Mouse (Mus musculus): Measurements from ENCODE around the gene Hk2. TPM values are rescaled to one million over a fixed set of nuclear protein-coding genes. Genes with fewer than 3 reads are reported as not detected.

Gene Hk2
- polyA plus RNA-seq, 1 experiment from 2014 or later: 4.0 TPM

- no peak for TF ChIP-seq CTCF (IDR thresholded peaks at IDR 0.05; ENCODE audit: low read depth)
- 65% methylated on average over 8 of the region's 8 CpGs for WGBS
- no peaks in the 10 kb centered on the region for H3K9me3 ChIP-seq (replicated peaks; ENCODE audit: low read length)
- no peaks in the 10 kb centered on the region for H3K4me1 ChIP-seq (replicated peaks; ENCODE audit: insufficient read depth, low read length)
- DNase-seq (ENCODE audit: low spot score) (no peak), ATAC-seq (replicated peaks; ENCODE audit: low FRiP score, low read depth) (no peak)
- H3K36me3 ChIP-seq (ENCODE audit: insufficient read depth, low read length): no peaks in the 10 kb centered on the region
- H3K9ac ChIP-seq (ENCODE audit: low read depth, low read length): no peak overlapping the region
- no peak overlapping the region for H3K4me3 ChIP-seq (replicated peaks; ENCODE audit: low read depth, low read length)
- H3K27ac ChIP-seq: no peak overlapping the region
- no peak overlapping the region for H3K4me2 ChIP-seq (ENCODE audit: low read length)
- H3K27me3 ChIP-seq (ENCODE audit: insufficient read depth, low read length): no peaks in the 10 kb centered on the region
Observed at GRCm38 (mm10) chr6:82780802-82781393, 6.6 kb upstream of the Hk2 start.

DNA sequence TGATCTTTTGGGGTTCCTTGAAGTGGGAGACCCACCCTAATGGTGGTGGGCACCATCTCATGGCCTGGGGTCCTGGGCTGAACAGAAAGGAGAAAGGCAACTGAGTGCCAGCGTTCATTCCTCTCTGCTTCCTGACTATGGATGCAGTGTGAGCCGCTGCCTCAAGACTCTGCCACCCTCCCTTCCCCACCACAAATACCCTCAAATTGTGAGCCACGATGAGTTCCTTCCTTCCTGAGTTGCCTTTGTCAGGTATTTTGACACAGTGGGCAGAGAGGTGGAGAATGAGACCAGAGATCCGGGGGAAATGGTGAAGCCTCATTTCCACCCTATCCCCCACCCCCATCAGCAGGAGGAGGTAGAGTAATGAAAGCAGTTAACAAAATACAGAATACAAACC is 6.1 kb upstream of the Hk2 start:
- no peak for TF ChIP-seq CTCF (IDR thresholded peaks at IDR 0.05; ENCODE audit: low read depth)
- H3K36me3 ChIP-seq (ENCODE audit: insufficient read depth, low read length): no peaks in the 10 kb centered on the region
- H3K27me3 ChIP-seq (ENCODE audit: insufficient read depth, low read length): no peaks in the 10 kb centered on the region
- ATAC-seq (replicated peaks; ENCODE audit: low FRiP score, low read depth): no peak
- H3K4me2 ChIP-seq (ENCODE audit: low read length): no peak overlapping the region
- H3K4me3 ChIP-seq (replicated peaks; ENCODE audit: low read depth, low read length): no peak overlapping the region
- H3K4me1 ChIP-seq (replicated peaks; ENCODE audit: insufficient read depth, low read length): no peaks in the 10 kb centered on the region
- WGBS: 57% methylated on average over 4 of the region's 4 CpGs
- no peak for DNase-seq (ENCODE audit: low spot score)
- H3K9ac ChIP-seq (ENCODE audit: low read depth, low read length): no peak overlapping the region
- no peak overlapping the region for H3K27ac ChIP-seq
- no peaks in the 10 kb centered on the region for H3K9me3 ChIP-seq (replicated peaks; ENCODE audit: low read length)

- Histone ChIP-seq H3K9ac (ENCODE audit: low read depth, low read length) (no peak overlapping the region), H3K9me3 (replicated peaks; ENCODE audit: low read length) (no peaks in the 10 kb centered on the region), H3K4me2 (ENCODE audit: low read length) (no peak overlapping the region), H3K27me3 (ENCODE audit: insufficient read depth, low read length) (no peaks in the 10 kb centered on the region), H3K36me3 (ENCODE audit: insufficient read depth, low read length) (no peaks in the 10 kb centered on the region), H3K27ac (no peak overlapping the region), H3K4me3 (replicated peaks; ENCODE audit: low read depth, low read length) (no peak overlapping the region), H3K4me1 (replicated peaks; ENCODE audit: insufficient read depth, low read length) (peaks cover 13% of the 10 kb centered on the region; the same call in 1 of the 2 replicates)
- TF ChIP-seq CTCF (IDR thresholded peaks at IDR 0.05; ENCODE audit: low read depth): no peak
- ATAC-seq (replicated peaks; ENCODE audit: low FRiP score, low read depth): no peak
- 93% methylated on average over 4 of the region's 4 CpGs for WGBS
- DNase-seq (ENCODE audit: low spot score): no peak
Observed at GRCm38 (mm10) chr6:82777124-82777654, 2.9 kb upstream of the Hk2 start.

GRCm38 (mm10) chr6:82775386-82775785 is 1.1 kb upstream of the Hk2 start:
- no peak overlapping the region for H3K9ac ChIP-seq (ENCODE audit: low read depth, low read length)
- H3K4me1 ChIP-seq (replicated peaks; ENCODE audit: insufficient read depth, low read length): peaks cover 15% of the 10 kb centered on the region; the same call in 1 of the 2 replicates
- 80% methylated on average over 6 of the region's 6 CpGs for WGBS
- ATAC-seq (replicated peaks; ENCODE audit: low FRiP score, low read depth) (no peak), DNase-seq (ENCODE audit: low spot score) (no peak)
- no peak for TF ChIP-seq CTCF (IDR thresholded peaks at IDR 0.05; ENCODE audit: low read depth)
- H3K4me3 ChIP-seq (replicated peaks; ENCODE audit: low read depth, low read length): no peak overlapping the region
- no peaks in the 10 kb centered on the region for H3K9me3 ChIP-seq (replicated peaks; ENCODE audit: low read length)
- H3K4me2 ChIP-seq (ENCODE audit: low read length): no peak overlapping the region
- no peaks in the 10 kb centered on the region for H3K36me3 ChIP-seq (ENCODE audit: insufficient read depth, low read length)
- no peak overlapping the region for H3K27ac ChIP-seq
- no peaks in the 10 kb centered on the region for H3K27me3 ChIP-seq (ENCODE audit: insufficient read depth, low read length)

DNA sequence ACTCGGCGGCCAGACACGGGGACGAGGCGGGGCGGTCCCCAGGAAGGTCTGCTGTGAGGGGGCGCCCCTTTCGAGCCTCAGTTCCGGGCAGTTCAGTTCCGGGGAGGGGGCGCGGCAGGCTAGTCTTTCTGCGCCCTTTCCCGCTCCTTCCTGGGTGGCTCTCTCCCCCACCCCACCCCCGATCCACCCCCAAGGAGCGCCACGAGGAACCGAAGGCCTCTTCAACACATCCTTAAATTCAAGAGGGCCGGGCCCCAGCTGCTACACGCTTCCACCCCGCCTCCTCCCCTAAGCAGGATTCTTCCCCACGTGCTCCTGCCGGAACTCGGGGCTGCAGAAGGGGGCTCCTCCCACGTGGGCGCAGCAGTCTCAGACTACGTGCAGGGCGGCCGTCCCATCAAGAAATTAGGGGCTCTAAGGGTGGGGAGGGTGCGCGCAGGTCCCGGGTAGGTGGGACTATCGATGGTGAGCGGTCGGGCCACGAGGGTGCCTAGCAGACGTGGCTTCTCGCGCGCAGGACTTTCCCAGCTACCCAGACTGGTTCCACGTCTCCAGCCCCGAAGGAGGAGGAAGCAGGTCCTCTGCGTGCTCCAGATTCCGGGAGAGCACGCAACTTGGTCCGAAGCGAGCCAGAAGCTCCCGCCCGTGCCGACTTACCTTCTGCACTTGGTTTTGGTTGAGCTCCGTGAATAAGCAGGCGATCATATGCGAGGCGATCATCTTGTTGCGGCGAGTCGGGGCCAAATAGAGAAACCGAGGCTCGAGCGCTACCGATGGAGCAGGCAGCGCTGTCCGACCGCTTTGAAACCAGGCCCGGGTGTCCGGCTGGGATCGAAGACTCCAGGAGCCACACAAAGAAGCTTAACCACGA is 758 bp downstream of the Hk2 start:
- H3K4me2 ChIP-seq (ENCODE audit: low read length): peak overlapping the region; percentile 84
- peaks cover 15% of the 10 kb centered on the region; the same call in 1 of the 2 replicates for H3K4me1 ChIP-seq (replicated peaks; ENCODE audit: insufficient read depth, low read length)
- TF ChIP-seq CTCF (IDR thresholded peaks at IDR 0.05; ENCODE audit: low read depth): no peak
- H3K27ac ChIP-seq: peak overlapping the region; percentile 32
- ATAC-seq (replicated peaks; ENCODE audit: low FRiP score, low read depth) (peak; percentile 33), DNase-seq (ENCODE audit: low spot score) (peak; percentile 83)
- H3K27me3 ChIP-seq (ENCODE audit: insufficient read depth, low read length): no peaks in the 10 kb centered on the region
- under 1% methylated on average over 68 of the region's 68 CpGs for WGBS
- H3K4me3 ChIP-seq (replicated peaks; ENCODE audit: low read depth, low read length): peak overlapping the region; percentile 51
- H3K9me3 ChIP-seq (replicated peaks; ENCODE audit: low read length): no peaks in the 10 kb centered on the region
- H3K36me3 ChIP-seq (ENCODE audit: insufficient read depth, low read length): no peaks in the 10 kb centered on the region
- H3K9ac ChIP-seq (ENCODE audit: low read depth, low read length): peak overlapping the region; percentile 43

DNA sequence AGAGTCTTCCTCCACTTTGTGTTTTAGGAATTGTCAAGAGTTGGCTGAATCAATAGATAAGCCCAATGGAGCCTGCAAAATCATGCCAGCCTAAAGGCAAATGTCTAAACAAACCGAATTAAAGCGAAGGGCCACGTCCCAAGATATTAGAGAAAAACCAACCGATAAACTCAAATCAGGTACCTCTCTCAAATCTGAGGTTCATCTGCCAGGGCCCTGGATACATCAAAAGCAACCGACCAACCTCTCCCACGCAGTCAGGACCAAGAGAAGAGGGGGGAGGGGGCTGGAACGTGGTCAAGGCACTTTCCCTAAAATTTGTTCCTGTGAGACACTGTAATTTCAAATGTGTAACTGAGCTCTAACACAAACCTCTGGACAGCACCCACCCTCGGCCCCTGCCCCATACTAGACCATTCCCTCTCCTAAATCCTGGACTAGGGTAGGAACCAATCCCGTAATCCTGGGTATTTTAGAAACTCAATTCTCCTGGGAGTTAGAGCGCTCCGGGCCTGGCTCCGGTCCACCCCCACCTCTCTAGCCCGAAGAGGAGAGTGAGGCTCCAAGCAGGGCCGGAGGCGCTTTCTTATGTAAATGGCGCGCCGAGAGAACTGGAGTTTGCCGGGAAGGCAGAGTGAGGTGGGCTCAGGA is 1.7 kb downstream of the Hk2 start:
- Histone ChIP-seq H3K4me3 (replicated peaks; ENCODE audit: low read depth, low read length) (peak overlapping the region; percentile 51), H3K27ac (peak overlapping the region; percentile 43; the same call in 1 of the 2 replicates), H3K4me2 (ENCODE audit: low read length) (peak overlapping the region; percentile 84), H3K36me3 (ENCODE audit: insufficient read depth, low read length) (no peaks in the 10 kb centered on the region), H3K9me3 (replicated peaks; ENCODE audit: low read length) (no peaks in the 10 kb centered on the region), H3K4me1 (replicated peaks; ENCODE audit: insufficient read depth, low read length) (peaks cover 15% of the 10 kb centered on the region; the same call in 1 of the 2 replicates), H3K27me3 (ENCODE audit: insufficient read depth, low read length) (no peaks in the 10 kb centered on the region), H3K9ac (ENCODE audit: low read depth, low read length) (peak overlapping the region; percentile 43)
- ATAC-seq (replicated peaks; ENCODE audit: low FRiP score, low read depth) (no peak), DNase-seq (ENCODE audit: low spot score) (peak; percentile 61)
- WGBS: 2% methylated on average over 19 of the region's 19 CpGs
- TF ChIP-seq CTCF (IDR thresholded peaks at IDR 0.05; ENCODE audit: low read depth): no peak

Measured in kidney, postnatal 0 days (tissue).